Mouse (Mus musculus) olfactory bulb, adult 2 months (tissue): Measurements from ENCODE around the gene Tmem189.

Experiments used
- CTCF ChIP-seq: fragments of 200-500 bp; IDR thresholded peaks from 2 replicates; pipeline ENCODE4 v1.5.1; 2012; ENCODE audit warnings: low read depth, mild to moderate bottlenecking, low read length, moderate library complexity; ENCODE audit not compliant: insufficient read depth
- POLR2A ChIP-seq: fragments of 200-500 bp; IDR thresholded peaks from 2 replicates; pipeline ENCODE4 v1.6.1; 2012; ENCODE audit warnings: mild to moderate bottlenecking, low read depth, low read length, moderate library complexity; ENCODE audit not compliant: insufficient read depth

GRCm38 (mm10) chr2:167630421-167630820, 59.2 kb downstream of the Tmem189 start:
- TF ChIP-seq CTCF (no peak), POLR2A (no peak)
